In the genomic region with DNA sequence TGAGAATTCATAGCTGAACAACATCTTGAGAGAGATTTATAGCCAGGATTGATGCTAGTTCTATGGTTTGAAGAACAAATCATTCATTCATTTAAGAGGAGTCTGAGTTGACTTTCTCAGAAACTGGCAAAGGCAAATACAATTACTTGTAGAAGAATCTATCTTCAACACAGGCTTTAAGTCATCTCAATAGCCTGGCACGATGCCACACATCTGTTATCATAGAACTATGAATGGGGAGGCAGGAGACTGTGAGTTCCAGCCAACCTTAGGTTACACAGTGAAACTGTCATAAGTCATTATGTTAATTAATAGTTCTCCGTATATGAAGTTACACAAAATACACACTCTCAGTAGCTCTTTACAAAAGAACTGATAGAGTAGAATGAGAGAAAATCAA, we compare ENCODE assay signal across 14 mouse cellular contexts.
"Had no signal": no experiment of that assay in that cellular context is flagged by ENCODE, and none has a peak within 500 bp of the region (broad histone marks: within the 10 kb centered on the region; RNA-seq: fewer than 3 reads in every experiment).

No protein-coding gene starts in this region.

- H3K4me1 ChIP-seq: hindbrain, embryonic 13.5 days; kidney, embryonic 15.5 days; limb, embryonic 12.5 days; lung, embryonic 15.5 days; midbrain, embryonic 13.5 days; stomach, embryonic 15.5 days had no signal

- H3K4me3 ChIP-seq: hindbrain, embryonic 13.5 days; kidney, embryonic 15.5 days; left cerebral cortex, adult 2 months; limb, embryonic 12.5 days; lung, embryonic 15.5 days; midbrain, embryonic 13.5 days; stomach, embryonic 15.5 days had no signal

- H3K27ac ChIP-seq: hindbrain, embryonic 13.5 days; kidney, embryonic 15.5 days; left cerebral cortex, adult 2 months; limb, embryonic 12.5 days; liver, embryonic 14.5 days; lung, embryonic 15.5 days; midbrain, embryonic 13.5 days; stomach, embryonic 15.5 days had no signal

- H3K36me3 ChIP-seq: hindbrain, embryonic 13.5 days; kidney, embryonic 15.5 days; limb, embryonic 12.5 days; lung, embryonic 15.5 days; midbrain, embryonic 13.5 days; stomach, embryonic 15.5 days had no signal

- H3K27me3 ChIP-seq: hindbrain, embryonic 13.5 days; kidney, embryonic 15.5 days; limb, embryonic 12.5 days; lung, embryonic 15.5 days; midbrain, embryonic 13.5 days; stomach, embryonic 15.5 days had no signal

- H3K9me3 ChIP-seq: hindbrain, embryonic 13.5 days; kidney, embryonic 15.5 days; limb, embryonic 12.5 days; lung, embryonic 15.5 days; midbrain, embryonic 13.5 days; stomach, embryonic 15.5 days had no signal

- DNase-seq: kidney, adult 2 months; kidney, postnatal 14 days; right cerebral cortex, postnatal 4 days; thymus, adult 2 months; thymus, postnatal 25 days had no signal

- H3K9ac ChIP-seq: hindbrain, embryonic 13.5 days; kidney, embryonic 15.5 days; limb, embryonic 12.5 days; liver, embryonic 14.5 days; lung, embryonic 15.5 days; midbrain, embryonic 13.5 days; stomach, embryonic 15.5 days had no signal

- ATAC-seq: intestine, embryonic 16.5 days; midbrain, embryonic 13.5 days had no signal

- H3K4me2 ChIP-seq: hindbrain, embryonic 13.5 days; kidney, embryonic 15.5 days; limb, embryonic 12.5 days; lung, embryonic 15.5 days; midbrain, embryonic 13.5 days; stomach, embryonic 15.5 days had no signal
